Mouse (Mus musculus) layer of hippocampus, adult 11-12 months (tissue): ENCODE measurements around the gene Znrf2.
"Not testable (repeated sequence)": the region's sequence is repeated elsewhere in the genome, so short reads cannot be mapped to it uniquely, and the experiment has no call there.

Experiments
- DNase-seq: peaks from one replicate; pipeline ENCODE4 v3.0.0; 2022; ENCODE audit warnings: low spot score

Gene Znrf2

GRCm38 (mm10) chr6:54809531-54810313 lies 7.0 kb upstream of the Znrf2 start:
- peak; percentile 40 for DNase-seq

GRCm38 (mm10) chr6:54810314-54810646 lies 6.4 kb upstream of the Znrf2 start:
- DNase-seq = no peak

- peak; percentile 67 for DNase-seq
These were observed 5.0 kb upstream of the Znrf2 start for GRCm38 (mm10) chr6:54811546-54812250.

- no peak for DNase-seq
These were observed 4.4 kb upstream of the Znrf2 start for GRCm38 (mm10) chr6:54812276-54812675.

- no peak for DNase-seq
These were observed 1.1 kb upstream of the Znrf2 start for GRCm38 (mm10) chr6:54815428-54816130.

- peak; percentile 66 for DNase-seq
These were observed 601 bp downstream of the Znrf2 start for GRCm38 (mm10) chr6:54817266-54817767.

- no peak for DNase-seq
These were observed 1.7 kb downstream of the Znrf2 start for GRCm38 (mm10) chr6:54818389-54818788.

- DNase-seq = no peak
These were observed 2.6 kb downstream of the Znrf2 start for GRCm38 (mm10) chr6:54819272-54819671.

GRCm38 (mm10) chr6:54819746-54820145 lies 3.0 kb downstream of the Znrf2 start:
- no peak for DNase-seq

GRCm38 (mm10) chr6:54822348-54822747 lies 5.6 kb downstream of the Znrf2 start:
- DNase-seq = no peak

- not testable (repeated sequence) for DNase-seq
These were observed 7.8 kb downstream of the Znrf2 start for GRCm38 (mm10) chr6:54824561-54824960.

- DNase-seq = no peak
These were observed 10.8 kb downstream of the Znrf2 start for GRCm38 (mm10) chr6:54827481-54827880.

GRCm38 (mm10) chr6:54828274-54828673 lies 11.6 kb downstream of the Znrf2 start:
- DNase-seq = no peak

- no peak for DNase-seq
These were observed 13.5 kb downstream of the Znrf2 start for GRCm38 (mm10) chr6:54830048-54830772.

- DNase-seq = no peak
These were observed 14.5 kb downstream of the Znrf2 start for GRCm38 (mm10) chr6:54831069-54831720.

- no peak for DNase-seq
These were observed 16.7 kb downstream of the Znrf2 start for GRCm38 (mm10) chr6:54833427-54833826.

GRCm38 (mm10) chr6:54836666-54837065 lies 19.9 kb downstream of the Znrf2 start:
- no peak for DNase-seq

- no peak for DNase-seq
These were observed 24.7 kb downstream of the Znrf2 start for GRCm38 (mm10) chr6:54841399-54841798.

GRCm38 (mm10) chr6:54842041-54842440 lies 25.3 kb downstream of the Znrf2 start:
- no peak for DNase-seq

- no peak for DNase-seq
These were observed 31.8 kb downstream of the Znrf2 start for GRCm38 (mm10) chr6:54848546-54848945.
